Mouse (Mus musculus) heart, postnatal 0 days (tissue): ENCODE measurements around the gene Fndc10.

Experiments used
- CTCF ChIP-seq: IDR thresholded peaks from 2 replicates; pipeline ENCODE4 v1.5.1; 2016; ENCODE audit warnings: antibody characterized with exemption, control low read depth, low read depth
- EP300 ChIP-seq: IDR thresholded peaks from 2 replicates; pipeline ENCODE4 v1.6.1; 2016; ENCODE audit warnings: antibody characterized with exemption, low read depth

DNA sequence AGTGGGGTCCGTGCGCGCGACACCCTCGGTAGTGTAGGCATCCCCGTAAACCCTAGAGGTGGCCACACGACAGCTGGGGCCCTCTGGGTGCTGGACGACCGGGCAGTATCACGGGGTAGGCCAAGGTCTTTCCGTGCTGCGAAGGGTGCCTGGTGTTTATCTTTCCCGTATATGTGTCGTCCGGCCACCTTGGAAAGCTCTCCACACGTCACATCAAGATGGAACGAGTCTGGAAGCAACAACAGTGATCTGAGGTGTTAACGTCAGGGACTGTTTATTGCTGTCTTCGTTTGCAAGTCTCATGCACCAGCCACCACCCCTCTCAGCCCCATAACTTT is 11.4 kb downstream of the Fndc10 start:
- TF ChIP-seq EP300 (no peak), CTCF (no peak)
